Mouse (Mus musculus) kidney, adult 2 months (tissue): ENCODE data around the gene Zrsr2. TPM values are rescaled to one million over a fixed set of nuclear protein-coding genes. Genes with fewer than 3 reads are reported as not detected.
A peak's percentile ranks its signal among the peaks of the same experiment; 100 is the strongest.

Experiments used
- DNase-seq: peaks from one replicate; pipeline ENCODE4 v3.0.0; 2021
- H3K27ac ChIP-seq: fragments of 200-500 bp; 2 replicates; pipeline ENCODE4 v1.5.1; 2012; ENCODE audit warnings: low read depth, low read length, control low read depth, inconsistent platforms; ENCODE audit not compliant: insufficient read depth
- H3K27me3 ChIP-seq: fragments of 200-500 bp; replicated peaks from 2 replicates; pipeline ENCODE4 v1.6.1; 2012; ENCODE audit warnings: mild to moderate bottlenecking, moderate library complexity, low read length, inconsistent platforms; ENCODE audit not compliant: control insufficient read depth, insufficient read depth
- H3K36me3 ChIP-seq: fragments of 200-500 bp; 2 replicates; pipeline ENCODE4 v1.6.1; 2012; ENCODE audit warnings: mild to moderate bottlenecking, moderate library complexity, low read length, inconsistent platforms; ENCODE audit not compliant: control insufficient read depth, insufficient read depth
- H3K4me1 ChIP-seq: fragments of 200-500 bp; 2 replicates; pipeline ENCODE4 v1.6.1; 2011; ENCODE audit warnings: low read length; ENCODE audit not compliant: control insufficient read depth, insufficient read depth
- H3K4me3 ChIP-seq: fragments of 200-500 bp; 2 replicates; pipeline ENCODE4 v1.5.1; 2011; ENCODE audit warnings: mild to moderate bottlenecking, low read depth, low read length, control low read depth; ENCODE audit not compliant: insufficient read depth
- CTCF ChIP-seq: fragments of 200-500 bp; conservative IDR thresholded peaks from 2 replicates; pipeline ENCODE4 v1.5.1; 2011; ENCODE audit warnings: low read depth, mild to moderate bottlenecking, control low read depth, low read length, moderate library complexity, mixed read lengths; ENCODE audit not compliant: insufficient read depth, insufficient read length
- POLR2A ChIP-seq: fragments of 200-500 bp; IDR thresholded peaks from one replicate; pipeline ENCODE4 v1.6.1; 2011; ENCODE audit warnings: low read depth, low read length, control low read depth
- WGBS: fragments of 180-500 bp; shearing (Covaris S2); methylation state at CpG from one replicate; pipeline ENCODE4 v1.1.7; 2018; 5-methylcytosine and 5-hydroxymethylcytosine counted together
- polyA plus RNA-seq: library from polyadenylated mRNA; depleted of rRNA; stranded (reverse); fragments of >200 nt; gene quantifications from 2 replicates; pipeline ENCODE4 v1.2.3, GENCODE M21; 2012; rRNA removed

Zrsr2 gene
- polyA plus RNA-seq: 6.2 and 10.5 TPM in 2 replicates

GRCm38 (mm10) chrX:163958467-163958875 lies at the start of gene Zrsr2:
Gene Zrsr2, minus strand, starts transcription at chrX:163958661.
- Histone ChIP-seq H3K4me1 (no peaks in the 10 kb centered on the region), H3K27ac (peak within 1 kb of the TSS; percentile 97), H3K36me3 (no peaks in the 10 kb centered on the region; the same call in 1 of the 2 replicates), H3K27me3 (no peaks in the 10 kb centered on the region), H3K4me3 (peak within 1 kb of the TSS; percentile 81)
- DNase-seq: peak; percentile 94
- 0% methylated on average over 16 of the region's 29 CpGs for WGBS
- TF ChIP-seq CTCF: no peak
- TF ChIP-seq POLR2A: no peak

GRCm38 (mm10) chrX:164004809-164005208 lies 46.3 kb upstream of the Zrsr2 start:
- H3K4me3 ChIP-seq: no peak overlapping the region
- no peaks in the 10 kb centered on the region for H3K4me1 ChIP-seq
- H3K36me3 ChIP-seq: no peaks in the 10 kb centered on the region
- DNase-seq: peak; percentile 29
- TF ChIP-seq POLR2A (no peak), CTCF (0 out of 2 replicates have a peak, but pooled peaks have one; percentile 9)
- H3K27ac ChIP-seq: no peak overlapping the region
- WGBS: 30% methylated on average over 2 of the region's 2 CpGs
- H3K27me3 ChIP-seq: no peaks in the 10 kb centered on the region

GRCm38 (mm10) chrX:163999848-164000247 lies 41.4 kb upstream of the Zrsr2 start:
- WGBS: 89% methylated on average over 1 of the region's 1 CpGs
- no peak for TF ChIP-seq CTCF

GRCm38 (mm10) chrX:163996754-163997153 lies 38.3 kb upstream of the Zrsr2 start:
- Histone ChIP-seq H3K36me3 (no peaks in the 10 kb centered on the region), H3K27me3 (no peaks in the 10 kb centered on the region), H3K4me1 (no peaks in the 10 kb centered on the region), H3K4me3 (no peak overlapping the region), H3K27ac (no peak overlapping the region)
- WGBS: 91% methylated on average over 3 of the region's 3 CpGs
- no peak for DNase-seq
- TF ChIP-seq POLR2A (no peak), CTCF (no peak)

More at GRCm38 (mm10) chrX:163999848-164000247, 41.4 kb upstream of the Zrsr2 start:
- H3K27ac ChIP-seq: no peak overlapping the region
- no peaks in the 10 kb centered on the region for H3K27me3 ChIP-seq
- H3K36me3 ChIP-seq: no peaks in the 10 kb centered on the region
- no peaks in the 10 kb centered on the region for H3K4me1 ChIP-seq
- H3K4me3 ChIP-seq: no peak overlapping the region
- DNase-seq: peak; percentile 7

- DNase-seq: no peak
- no peak overlapping the region for H3K27ac ChIP-seq
- TF ChIP-seq CTCF: no peak
- no peak for TF ChIP-seq POLR2A
- 60% methylated on average over 3 of the region's 3 CpGs for WGBS
- no peak overlapping the region for H3K4me3 ChIP-seq
- H3K4me1 ChIP-seq: no peaks in the 10 kb centered on the region
- H3K27me3 ChIP-seq: no peaks in the 10 kb centered on the region
- no peaks in the 10 kb centered on the region for H3K36me3 ChIP-seq
Observed at GRCm38 (mm10) chrX:163987718-163988374, 29.4 kb upstream of the Zrsr2 start.

- Histone ChIP-seq H3K27me3 (no peaks in the 10 kb centered on the region), H3K4me1 (no peaks in the 10 kb centered on the region), H3K36me3 (no peaks in the 10 kb centered on the region), H3K27ac (no peak overlapping the region), H3K4me3 (no peak overlapping the region)
- WGBS: 71% methylated on average over 6 of the region's 6 CpGs
- TF ChIP-seq CTCF (no peak), POLR2A (no peak)
- no peak for DNase-seq
Observed at GRCm38 (mm10) chrX:163982129-163982528, 23.7 kb upstream of the Zrsr2 start.

- no peak overlapping the region for H3K27ac ChIP-seq
- no peaks in the 10 kb centered on the region for H3K4me1 ChIP-seq
- TF ChIP-seq POLR2A (no peak), CTCF (no peak)
- H3K4me3 ChIP-seq: no peak overlapping the region
- H3K36me3 ChIP-seq: no peaks in the 10 kb centered on the region
- no peak for DNase-seq
- 57% methylated on average over 4 of the region's 4 CpGs for WGBS
- no peaks in the 10 kb centered on the region for H3K27me3 ChIP-seq
Observed at GRCm38 (mm10) chrX:163981500-163981899, 23.0 kb upstream of the Zrsr2 start.

GRCm38 (mm10) chrX:163981092-163981491 lies 22.6 kb upstream of the Zrsr2 start:
- DNase-seq: no peak
- WGBS: 96% methylated on average over 1 of the region's 1 CpGs
- Histone ChIP-seq H3K4me3 (no peak overlapping the region), H3K27ac (no peak overlapping the region), H3K27me3 (no peaks in the 10 kb centered on the region), H3K36me3 (no peaks in the 10 kb centered on the region), H3K4me1 (no peaks in the 10 kb centered on the region)
- TF ChIP-seq CTCF (no peak), POLR2A (no peak)
